Mouse (Mus musculus): ENCODE results near the gene Plscr4. TPM values are rescaled to one million over a fixed set of nuclear protein-coding genes. Genes with fewer than 3 reads are reported as not detected.

Gene Plscr4
- polyA plus RNA-seq, 1 experiment from 2014 or later, result 3.2 TPM

DNA sequence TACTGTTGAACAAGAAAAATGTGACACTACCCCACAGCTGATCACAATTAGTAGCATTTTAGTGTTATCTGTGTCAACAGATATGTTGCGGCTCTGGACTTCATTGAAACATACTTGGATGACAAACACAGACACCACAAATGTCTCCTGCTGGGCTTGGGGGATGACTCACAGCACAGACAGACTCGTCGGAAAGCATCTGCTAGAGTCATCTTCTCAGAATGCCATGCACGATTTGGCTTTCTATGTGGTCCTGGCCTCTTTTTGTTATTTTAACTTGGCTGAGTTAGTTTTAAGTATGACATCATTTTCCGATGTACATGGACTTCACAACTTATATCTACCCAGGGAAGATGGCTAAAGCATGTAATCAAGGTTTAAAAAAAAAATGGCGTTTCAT lies 80.6 kb downstream of the Plscr4 start:
- WGBS, result 62% methylated on average over 6 of the region's 6 CpGs
- no peaks in the 10 kb centered on the region for H3K9me3 ChIP-seq (ENCODE audit: control insufficient read depth, low read length)
- ATAC-seq, result no peak

DNA sequence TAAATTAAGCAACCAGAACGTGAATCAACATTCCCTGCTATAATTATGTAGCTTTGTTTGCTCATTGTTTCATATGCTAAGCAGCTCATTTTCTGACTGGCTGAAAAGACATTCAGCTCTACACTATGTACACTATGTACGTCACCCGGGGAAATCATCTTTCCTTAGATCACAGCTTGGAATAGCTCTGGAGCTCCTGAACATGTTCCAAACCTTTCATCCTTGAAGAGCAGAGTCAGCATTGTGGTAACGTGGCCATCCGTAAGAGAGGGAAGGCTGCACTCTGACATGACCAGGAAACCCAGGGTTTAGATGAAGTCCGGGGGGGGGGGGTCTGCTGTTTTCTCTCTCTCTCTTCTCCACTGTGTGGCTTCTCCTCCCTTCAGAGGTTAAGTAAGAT lies 81.0 kb downstream of the Plscr4 start:
- H3K4me1 ChIP-seq (ENCODE audit: control insufficient read depth, insufficient read depth, low read depth, low read length), result peaks cover 9% of the 10 kb centered on the region
- no peaks in the 10 kb centered on the region for H3K9me3 ChIP-seq (ENCODE audit: control insufficient read depth, low read length)
- no peaks in the 10 kb centered on the region for H3K36me3 ChIP-seq (ENCODE audit: control insufficient read depth, insufficient read depth, low read length)
- no peak overlapping the region for H3K9ac ChIP-seq (ENCODE audit: low read depth, low read length)
- no peak for ATAC-seq
- no peak overlapping the region for H3K4me2 ChIP-seq (ENCODE audit: low read length)
- 37% methylated on average over 6 of the region's 6 CpGs for WGBS
- no peak overlapping the region for H3K27ac ChIP-seq (ENCODE audit: low read depth, low read length)
- H3K4me3 ChIP-seq (ENCODE audit: low read length), result no peak overlapping the region
- H3K27me3 ChIP-seq (replicated peaks; ENCODE audit: control insufficient read depth, insufficient read depth, low read length), result no peaks in the 10 kb centered on the region; the same call in 1 of the 2 replicates

More for the DNA sequence above, 80.6 kb downstream of the Plscr4 start:
- Histone ChIP-seq H3K4me1 (ENCODE audit: control insufficient read depth, insufficient read depth, low read depth, low read length) (peaks cover 5% of the 10 kb centered on the region), H3K27me3 (replicated peaks; ENCODE audit: control insufficient read depth, insufficient read depth, low read length) (no peaks in the 10 kb centered on the region; the same call in 1 of the 2 replicates), H3K36me3 (ENCODE audit: control insufficient read depth, insufficient read depth, low read length) (no peaks in the 10 kb centered on the region), H3K27ac (ENCODE audit: low read depth, low read length) (no peak overlapping the region), H3K4me2 (ENCODE audit: low read length) (no peak overlapping the region), H3K9ac (ENCODE audit: low read depth, low read length) (no peak overlapping the region), H3K4me3 (ENCODE audit: low read length) (no peak overlapping the region)

Other genes with a start within 250 kb of the Plscr4 start
- 9.3 and 10.4 TPM in 2 replicates for gene Plscr1, start 207.6 kb upstream of the Plscr4 start, polyA plus RNA-seq (2015; fragmentation: Nextera tagmentation; extraction: Ambion mirVana)
- 0.78 and 0.86 TPM in 2 replicates for gene Plscr2, start 181.8 kb upstream of the Plscr4 start, polyA plus RNA-seq (2015; fragmentation: Nextera tagmentation; extraction: Ambion mirVana)
- gene 1700057G04Rik, start 148.0 kb upstream of the Plscr4 start, polyA plus RNA-seq (2015; fragmentation: Nextera tagmentation; extraction: Ambion mirVana), result not detected in 2 replicates
- 11.8 and 13.9 TPM in 2 replicates for gene Plod2, start 84.8 kb downstream of the Plscr4 start, polyA plus RNA-seq (2015; fragmentation: Nextera tagmentation; extraction: Ambion mirVana)